Mouse (Mus musculus) MEL (cell line): Measurements from ENCODE around the gene Tgfbr3. TPM values are rescaled to one million over a fixed set of nuclear protein-coding genes. Genes with fewer than 3 reads are reported as not detected.

Experiments used
- DNase-seq: peaks from one replicate; pipeline ENCODE4 v3.0.0; 2011; ENCODE audit warnings: low read depth, low spot score
- H3K27ac ChIP-seq: 2 replicates; pipeline ENCODE4 v1.5.1; 2012; ENCODE audit warnings: low read depth, mild to moderate bottlenecking, control low read depth, low read length, moderate library complexity; ENCODE audit not compliant: control insufficient read depth
- H3K27me3 ChIP-seq, 2 experiments: fragments of 150-350 bp in 1 of 2; sonication (generic) in 1 of 2; 2 replicates each; pipeline ENCODE4 v1.6.1; 2012; ENCODE audit warnings: low read length in 2 of 2, mild to moderate bottlenecking in 2 of 2, improper control_type of control experiment in 1 of 2, moderate library complexity in 1 of 2; ENCODE audit not compliant: insufficient read depth in 2 of 2, control insufficient read depth in 1 of 2
- H3K36me3 ChIP-seq, 2 experiments: 2 replicates each; pipeline ENCODE4 v1.6.1; 2012 to 2014; ENCODE audit warnings: low read length in 2 of 2, improper control_type of control experiment in 1 of 2, inconsistent platforms in 1 of 2, mild to moderate bottlenecking in 1 of 2; ENCODE audit not compliant: insufficient read depth in 2 of 2, control insufficient read depth in 1 of 2
- H3K4me1 ChIP-seq, 2 experiments: fragments of 150-350 bp in 1 of 2; sonication (generic) in 1 of 2; 2 replicates each; pipeline ENCODE4 v1.6.1; 2012; ENCODE audit warnings: low read length in 2 of 2, improper control_type of control experiment in 1 of 2, mild to moderate bottlenecking in 1 of 2; ENCODE audit not compliant: insufficient read depth in 2 of 2, control insufficient read depth in 1 of 2
- H3K4me3 ChIP-seq, 2 experiments: fragments of 150-350 bp in 1 of 2; sonication (generic) in 1 of 2; 2 replicates each; pipeline ENCODE4 v1.5.1; 2012; ENCODE audit warnings: low read depth in 2 of 2, low read length in 2 of 2, mild to moderate bottlenecking in 2 of 2, moderate library complexity in 2 of 2, control low read depth in 1 of 2, improper control_type of control experiment in 1 of 2; ENCODE audit not compliant: control insufficient read depth in 1 of 2, insufficient read depth in 1 of 2
- H3K79me2 ChIP-seq: 2 replicates; pipeline ENCODE4 v1.6.1; 2012; ENCODE audit warnings: mild to moderate bottlenecking, low read length, moderate library complexity; ENCODE audit not compliant: control insufficient read depth, poor library complexity, insufficient read depth
- H3K9ac ChIP-seq: 2 replicates; pipeline ENCODE4 v1.6.1; 2012; ENCODE audit warnings: low read depth, mild to moderate bottlenecking, control low read depth, low read length, moderate library complexity; ENCODE audit not compliant: control insufficient read depth, poor library complexity, severe bottlenecking
- H3K9me3 ChIP-seq: fragments of 150-350 bp; sonication (generic); replicated peaks from 2 replicates; pipeline ENCODE4 v1.6.1; 2012; ENCODE audit warnings: mild to moderate bottlenecking, low read length, improper control_type of control experiment, moderate library complexity; ENCODE audit not compliant: insufficient read depth
- BHLHE40 ChIP-seq: IDR thresholded peaks from 2 replicates; pipeline ENCODE4 v1.6.1; 2012; ENCODE audit warnings: low read depth, mild to moderate bottlenecking, inconsistent platforms, low read length, improper control_type of control experiment, borderline replicate concordance
- CTCF ChIP-seq, 3 experiments: IDR thresholded peaks in 2 of 3; conservative IDR thresholded peaks in 1 of 3; 2 replicates each; pipeline ENCODE4 v1.5.1; 2011 to 2012; ENCODE audit warnings: low read length in 3 of 3, low read depth in 2 of 3, mild to moderate bottlenecking in 2 of 3, improper control_type of control experiment in 1 of 3, inconsistent platforms in 1 of 3, mixed read lengths in 1 of 3, moderate library complexity in 1 of 3; ENCODE audit not compliant: control insufficient read depth in 1 of 3, insufficient read depth in 1 of 3, poor library complexity in 1 of 3, severe bottlenecking in 1 of 3
- E2F4 ChIP-seq: IDR thresholded peaks from 2 replicates; pipeline ENCODE4 v1.6.1; 2011; ENCODE audit warnings: low read depth, low read length, improper control_type of control experiment, borderline replicate concordance
- ELF1 ChIP-seq: IDR thresholded peaks from 2 replicates; pipeline ENCODE4 v1.6.1; 2014; ENCODE audit warnings: low read depth, mild to moderate bottlenecking, inconsistent platforms, low read length, improper control_type of control experiment, moderate library complexity
- EP300 ChIP-seq, 2 experiments: IDR thresholded peaks; 2 replicates each; pipeline ENCODE4 v1.6.1; 2011; ENCODE audit warnings: improper control_type of control experiment in 2 of 2, low read length in 2 of 2, low read depth in 1 of 2, mild to moderate bottlenecking in 1 of 2
- ETS1 ChIP-seq: IDR thresholded peaks from 2 replicates; pipeline ENCODE4 v1.6.1; 2012; ENCODE audit warnings: low read depth, mild to moderate bottlenecking, inconsistent platforms, low read length, improper control_type of control experiment, moderate library complexity
- GABPA ChIP-seq: IDR thresholded peaks from 2 replicates; pipeline ENCODE4 v1.6.1; 2012; ENCODE audit warnings: low read depth, mild to moderate bottlenecking, inconsistent platforms, low read length, improper control_type of control experiment, moderate library complexity
- GATA1 ChIP-seq: IDR thresholded peaks from 2 replicates; pipeline ENCODE4 v1.6.1; 2011; ENCODE audit warnings: low read depth, low read length, improper control_type of control experiment
- HCFC1 ChIP-seq: IDR thresholded peaks from 2 replicates; pipeline ENCODE4 v1.6.1; 2012; ENCODE audit warnings: low read depth, mild to moderate bottlenecking, inconsistent platforms, low read length, improper control_type of control experiment, moderate library complexity
- JUND ChIP-seq: IDR thresholded peaks from 2 replicates; pipeline ENCODE4 v1.6.1; 2011; ENCODE audit warnings: low read depth, mild to moderate bottlenecking, improper control_type of control experiment, low read length
- KAT2A ChIP-seq: conservative IDR thresholded peaks from 2 replicates; pipeline ENCODE4 v1.6.1; 2012; ENCODE audit warnings: low read depth, low read length, improper control_type of control experiment, inconsistent platforms
- MAFK ChIP-seq: IDR thresholded peaks from 2 replicates; pipeline ENCODE4 v1.6.1; 2011; ENCODE audit warnings: low read depth, mild to moderate bottlenecking, low read length, improper control_type of control experiment, borderline replicate concordance
- MAX ChIP-seq: IDR thresholded peaks from 2 replicates; pipeline ENCODE4 v1.6.1; 2011; ENCODE audit warnings: low read length, improper control_type of control experiment
- MAZ ChIP-seq: IDR thresholded peaks from 2 replicates; pipeline ENCODE4 v1.6.1; 2012; ENCODE audit warnings: low read depth, mild to moderate bottlenecking, inconsistent platforms, low read length, improper control_type of control experiment
- MEF2A ChIP-seq: IDR thresholded peaks from 2 replicates; pipeline ENCODE4 v1.6.1; 2014; ENCODE audit warnings: low read depth, mild to moderate bottlenecking, inconsistent platforms, low read length, improper control_type of control experiment; ENCODE audit not compliant: poor library complexity, insufficient replicate concordance, severe bottlenecking; ENCODE audit errors: extremely low read depth
- MXI1 ChIP-seq: IDR thresholded peaks from 2 replicates; pipeline ENCODE4 v1.6.1; 2011; ENCODE audit warnings: mild to moderate bottlenecking, low read depth, low read length, improper control_type of control experiment
- MYB ChIP-seq: IDR thresholded peaks from 2 replicates; pipeline ENCODE4 v1.6.1; 2011; ENCODE audit warnings: mild to moderate bottlenecking, low read depth, low read length, improper control_type of control experiment
- NELFE ChIP-seq: IDR thresholded peaks from 2 replicates; pipeline ENCODE4 v1.6.1; 2011; ENCODE audit warnings: low read depth, low read length, improper control_type of control experiment
- NRF1 ChIP-seq: IDR thresholded peaks from 2 replicates; pipeline ENCODE4 v1.6.1; 2014; ENCODE audit warnings: low read depth, mild to moderate bottlenecking, inconsistent platforms, low read length, improper control_type of control experiment, moderate library complexity; ENCODE audit not compliant: poor library complexity, insufficient read depth, severe bottlenecking
- POLR2AphosphoS2 ChIP-seq: IDR thresholded peaks from 2 replicates; pipeline ENCODE4 v1.6.1; 2011; ENCODE audit warnings: low read length, improper control_type of control experiment
- POLR2AphosphoS5 ChIP-seq: IDR thresholded peaks from 2 replicates; pipeline ENCODE4 v1.6.1; 2012; ENCODE audit warnings: low read depth, borderline replicate concordance, mild to moderate bottlenecking, inconsistent platforms, low read length, moderate library complexity, mixed read lengths
- RCOR1 ChIP-seq: IDR thresholded peaks from 2 replicates; pipeline ENCODE4 v1.6.1; 2012; ENCODE audit warnings: low read depth, mild to moderate bottlenecking, inconsistent platforms, low read length, improper control_type of control experiment
- SIN3A ChIP-seq: IDR thresholded peaks from 2 replicates; pipeline ENCODE4 v1.6.1; 2012; ENCODE audit warnings: low read length, improper control_type of control experiment, inconsistent platforms
- SMC3 ChIP-seq: IDR thresholded peaks from 2 replicates; pipeline ENCODE4 v1.6.1; 2011; ENCODE audit warnings: low read depth, low read length, improper control_type of control experiment
- TAL1 ChIP-seq: IDR thresholded peaks from 2 replicates; pipeline ENCODE4 v1.6.1; 2012; ENCODE audit warnings: mild to moderate bottlenecking, inconsistent platforms, low read length, moderate library complexity, mixed read lengths
- TBP ChIP-seq: IDR thresholded peaks from 2 replicates; pipeline ENCODE4 v1.8.0; 2011; ENCODE audit warnings: low read depth, low read length, improper control_type of control experiment
- USF1 ChIP-seq: IDR thresholded peaks from 2 replicates; pipeline ENCODE4 v1.6.1; 2014; ENCODE audit warnings: low read depth, mild to moderate bottlenecking, inconsistent platforms, low read length, improper control_type of control experiment, moderate library complexity
- ZC3H11A ChIP-seq: IDR thresholded peaks from 2 replicates; pipeline ENCODE4 v1.6.1; 2012; ENCODE audit warnings: low read depth, mild to moderate bottlenecking, inconsistent platforms, low read length, improper control_type of control experiment
- ZKSCAN1 ChIP-seq: IDR thresholded peaks from 2 replicates; pipeline ENCODE4 v1.6.1; 2012; ENCODE audit warnings: low read depth, mild to moderate bottlenecking, inconsistent platforms, low read length, improper control_type of control experiment, moderate library complexity
- ZMIZ1 ChIP-seq: IDR thresholded peaks from 2 replicates; pipeline ENCODE4 v1.6.1; 2012; ENCODE audit warnings: low read depth, mild to moderate bottlenecking, inconsistent platforms, low read length, improper control_type of control experiment, moderate library complexity
- ZNF384 ChIP-seq: IDR thresholded peaks from 2 replicates; pipeline ENCODE4 v1.6.1; 2012; ENCODE audit warnings: low read depth, mild to moderate bottlenecking, inconsistent platforms, low read length, improper control_type of control experiment
- polyA plus RNA-seq, 2 experiments: library from polyadenylated mRNA; stranded (reverse) in 1 of 2; unstranded in 1 of 2; fragments of >175 nt in 1 of 2; fragments of >200 nt in 1 of 2; gene quantifications; 2 replicates each; pipeline versions ENCODE4 v1.2.1 to v1.2.4; 2012; ENCODE audit warnings: low replicate concordance in 2 of 2, low read depth in 1 of 2; ENCODE audit not compliant: insufficient read length in 2 of 2, insufficient read depth in 1 of 2, missing spikeins in 1 of 2
- total RNA-seq: library from RNA; depleted of rRNA; stranded (reverse); fragments of 300-350 nt; gene quantifications from 2 replicates; pipeline ENCODE4 v1.2.3, GENCODE M21; 2012

Tgfbr3 gene
- total and polyA plus RNA-seq, 3 experiments = 3.0 to 5.9 TPM; not detected in 1

- TF ChIP-seq ELF1 (no peak), ZMIZ1 (no peak), GABPA (no peak), SIN3A (no peak), TBP (no peak), JUND (no peak), ZNF384 (no peak), CTCF (IDR thresholded peaks at IDR 0.05 in 2 of 3, conservative IDR thresholded peaks at IDR 0.05 in 1 of 3; ENCODE audit: control insufficient read depth in 1 of 3, insufficient read depth in 1 of 3, low read depth in 2 of 3, low read length in 3 of 3, poor library complexity in 1 of 3, severe bottlenecking in 1 of 3) (no peak), E2F4 (no peak), ZKSCAN1 (no peak), ETS1 (no peak), NRF1 (no peak), MYB (no peak), MAFK (no peak), SMC3 (no peak), MEF2A (no peak)
- Histone ChIP-seq H3K4me3 (no peak overlapping the region), H3K9me3 (no peaks in the 10 kb centered on the region), H3K9ac (no peak overlapping the region), H3K27me3 (no peaks in the 10 kb centered on the region), H3K27ac (no peak overlapping the region), H3K79me2 (peaks cover 8% of the 10 kb centered on the region), H3K4me1 (peaks cover 3 to 21% of the 10 kb centered on the region in 2 experiments), H3K36me3 (peaks cover 0 to 13% of the 10 kb centered on the region in 2 experiments; a peak in 2 of 4 replicates)
- no peak for DNase-seq
Observed at GRCm38 (mm10) chr5:107253395-107253794, 36.0 kb downstream of the Tgfbr3 start.

- Histone ChIP-seq H3K4me3 (peak overlapping the region in 1 of 2 experiments; percentile 39; a peak in 1 of 4 replicates), H3K79me2 (peaks cover 11% of the 10 kb centered on the region), H3K9ac (no peak overlapping the region), H3K27me3 (no peaks in the 10 kb centered on the region), H3K9me3 (no peaks in the 10 kb centered on the region), H3K4me1 (peaks cover 3 to 21% of the 10 kb centered on the region in 2 experiments), H3K27ac (peak overlapping the region; percentile 78), H3K36me3 (peaks cover 0 to 13% of the 10 kb centered on the region in 2 experiments; a peak in 2 of 4 replicates)
- DNase-seq = peak; percentile 77
- TF ChIP-seq RCOR1 = peak; percentile 73
- TF ChIP-seq MAFK = no peak
- TF ChIP-seq ETS1 = peak; percentile 80
- TF ChIP-seq SIN3A = peak; percentile 76
- TF ChIP-seq EP300 (IDR thresholded peaks at IDR 0.05; ENCODE audit: low read depth in 1 of 2, low read length in 2 of 2) = peak; percentile 78 to 93
- no peak for TF ChIP-seq BHLHE40
- TF ChIP-seq HCFC1 = no peak
- no peak for TF ChIP-seq KAT2A
- no peak for TF ChIP-seq NELFE
- TF ChIP-seq MXI1 = no peak
- no peak for TF ChIP-seq POLR2AphosphoS5
- TF ChIP-seq USF1 = no peak
- no peak for TF ChIP-seq MAX
- TF ChIP-seq ZNF384 = peak; percentile 97
- no peak for TF ChIP-seq POLR2AphosphoS2
- no peak for TF ChIP-seq CTCF (IDR thresholded peaks at IDR 0.05 in 2 of 3, conservative IDR thresholded peaks at IDR 0.05 in 1 of 3; ENCODE audit: control insufficient read depth in 1 of 3, insufficient read depth in 1 of 3, low read depth in 2 of 3, low read length in 3 of 3, poor library complexity in 1 of 3, severe bottlenecking in 1 of 3)
- TF ChIP-seq NRF1 = no peak
- TF ChIP-seq MAZ = peak; percentile 87; the same call in 1 of the 2 replicates
- peak; percentile 84 for TF ChIP-seq GATA1
- TF ChIP-seq ZC3H11A = no peak
- TF ChIP-seq GABPA = no peak
- peak; percentile 89 for TF ChIP-seq TAL1
- TF ChIP-seq ZKSCAN1 = no peak; the same call in 1 of the 2 replicates
Observed at GRCm38 (mm10) chr5:107252435-107252834, 37.0 kb downstream of the Tgfbr3 start.
